Mouse (Mus musculus): Measurements from ENCODE around the gene Taf12. TPM values are rescaled to one million over a fixed set of nuclear protein-coding genes. Genes with fewer than 3 reads are reported as not detected.

The Taf12 gene
- polyA plus RNA-seq, 1 experiment from 2014 or later = 83.0 TPM

DNA sequence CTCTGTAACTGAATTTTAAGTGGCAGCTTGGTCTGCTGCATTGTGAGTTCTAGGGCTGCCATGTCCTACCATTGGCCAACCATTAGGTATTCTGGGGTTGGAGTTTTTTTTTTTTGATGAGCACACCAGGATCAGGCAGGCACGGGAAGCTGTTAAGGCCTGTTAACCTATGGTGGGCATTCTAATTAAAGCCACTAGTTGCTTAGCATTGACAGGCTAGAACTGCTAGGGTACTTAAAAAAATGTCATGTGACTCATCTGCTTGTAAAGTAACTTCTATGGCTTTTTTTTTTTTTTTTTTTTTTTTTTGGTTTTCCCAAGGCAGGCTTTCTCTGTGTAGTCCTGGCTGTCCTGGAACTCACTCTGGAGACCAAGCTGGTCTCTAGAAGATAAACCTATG, 37.0 kb downstream of the Taf12 start:
- DNase-seq (ENCODE audit: low spot score) = no peak

- DNase-seq (ENCODE audit: low spot score) = no peak
Measured at GRCm38 (mm10) chr4:132311801-132312200, 37.6 kb downstream of the Taf12 start.

GRCm38 (mm10) chr4:132312627-132313026, 38.5 kb downstream of the Taf12 start:
- DNase-seq (ENCODE audit: low spot score) = no peak

- DNase-seq (ENCODE audit: low spot score) = no peak
Measured at GRCm38 (mm10) chr4:132315711-132316110, 41.5 kb downstream of the Taf12 start.

DNA sequence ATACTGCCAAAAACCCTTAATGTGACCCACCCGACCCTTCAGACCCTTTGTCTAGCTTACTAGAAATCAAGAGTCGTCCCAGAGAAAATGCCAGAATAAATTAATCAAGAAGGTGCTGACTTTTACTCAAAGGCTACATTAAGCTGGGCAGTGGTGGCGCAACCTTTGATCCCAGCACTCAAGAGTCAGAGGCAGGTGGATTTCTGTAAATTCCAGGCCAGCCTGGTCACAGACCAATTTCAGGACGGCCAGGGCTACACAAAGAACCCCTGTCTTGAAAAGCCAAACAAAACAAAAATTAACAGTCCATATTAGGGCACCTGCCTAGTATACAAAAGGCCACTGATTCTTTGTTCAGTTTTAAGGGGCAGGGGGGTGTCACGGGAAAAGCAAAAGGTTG, 52.3 kb downstream of the Taf12 start:
- DNase-seq (ENCODE audit: low spot score) = no peak

DNA sequence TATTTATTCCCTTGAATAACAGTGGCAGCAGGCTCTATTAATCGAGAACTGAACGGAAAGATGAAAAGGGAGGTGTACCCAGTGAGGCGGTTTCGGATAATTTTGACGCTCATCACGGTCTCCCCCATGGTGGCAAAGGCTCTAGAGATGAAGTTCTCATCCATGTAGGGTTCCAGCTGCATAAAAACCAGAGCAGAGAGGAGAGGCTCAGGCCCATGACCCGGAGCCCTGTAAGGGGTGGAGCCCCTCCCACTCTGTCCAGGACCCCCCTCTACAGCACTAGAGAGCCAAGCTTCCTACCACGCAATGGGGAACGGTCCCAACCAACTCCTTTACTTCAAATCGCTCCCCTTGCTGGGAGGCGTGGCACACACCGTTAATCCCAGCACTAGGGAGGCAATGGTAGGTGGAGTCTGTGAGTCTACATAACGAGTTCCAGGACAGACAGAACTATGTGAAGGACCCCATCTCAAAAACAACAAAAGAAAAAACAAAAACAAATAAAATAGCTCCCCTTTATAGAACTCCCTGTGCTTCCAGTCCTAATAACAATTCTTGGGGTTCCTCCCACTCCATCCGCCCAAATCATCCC, 54.3 kb downstream of the Taf12 start:
- DNase-seq (ENCODE audit: low spot score) = no peak

GRCm38 (mm10) chr4:132329115-132329834, 55.1 kb downstream of the Taf12 start, which contains the start of gene Trnau1ap:
Gene Trnau1ap, minus strand, starts transcription at chr4:132329538.
- DNase-seq (ENCODE audit: low spot score) = peak; percentile 89

DNA sequence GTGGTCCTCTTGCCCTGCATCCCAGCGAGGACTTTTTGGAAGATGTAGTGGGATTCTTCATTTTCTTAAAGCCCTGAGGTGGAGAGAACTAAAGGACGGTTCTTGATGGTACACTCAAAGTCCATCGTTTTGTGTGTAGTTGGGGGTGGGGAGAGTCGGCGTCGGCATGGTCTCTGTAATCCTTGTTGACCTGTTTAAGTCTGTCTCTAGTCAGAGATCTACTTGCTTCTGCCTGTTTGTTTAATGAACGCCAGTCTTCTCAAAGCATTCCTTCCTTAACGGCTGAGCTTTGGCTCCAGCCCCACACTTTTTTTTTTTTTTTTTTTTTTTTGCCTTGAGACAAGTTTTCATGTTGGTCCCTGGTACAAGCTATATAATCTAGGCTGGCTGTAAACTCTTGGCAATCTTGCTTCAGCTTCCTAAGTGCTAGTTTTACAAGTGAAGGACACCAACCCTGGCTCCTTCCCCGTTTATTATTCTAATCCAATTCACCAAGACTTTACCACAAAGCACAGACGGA, 55.7 kb downstream of the Taf12 start:
- DNase-seq (ENCODE audit: low spot score) = no peak

DNA sequence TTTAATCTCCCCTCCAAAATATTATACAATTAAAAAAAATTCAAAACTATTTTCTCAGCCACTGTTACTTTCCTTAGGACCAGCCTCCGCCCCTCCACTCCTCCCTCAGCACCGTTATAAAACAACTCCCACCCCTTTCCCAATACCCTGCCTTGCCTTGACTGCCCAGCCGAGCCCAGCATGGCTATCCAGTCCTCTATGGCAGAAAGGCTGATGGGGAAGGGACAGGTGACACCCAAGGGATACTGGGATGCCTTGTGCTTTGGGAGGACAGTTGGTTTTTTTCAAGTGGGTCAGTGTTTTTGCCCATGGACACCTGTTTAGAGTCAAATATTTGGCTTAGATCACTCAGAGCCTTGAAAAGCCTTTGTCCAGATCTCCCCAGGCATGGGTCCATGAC, 57.8 kb downstream of the Taf12 start:
- no peak for DNase-seq (ENCODE audit: low spot score)

DNA sequence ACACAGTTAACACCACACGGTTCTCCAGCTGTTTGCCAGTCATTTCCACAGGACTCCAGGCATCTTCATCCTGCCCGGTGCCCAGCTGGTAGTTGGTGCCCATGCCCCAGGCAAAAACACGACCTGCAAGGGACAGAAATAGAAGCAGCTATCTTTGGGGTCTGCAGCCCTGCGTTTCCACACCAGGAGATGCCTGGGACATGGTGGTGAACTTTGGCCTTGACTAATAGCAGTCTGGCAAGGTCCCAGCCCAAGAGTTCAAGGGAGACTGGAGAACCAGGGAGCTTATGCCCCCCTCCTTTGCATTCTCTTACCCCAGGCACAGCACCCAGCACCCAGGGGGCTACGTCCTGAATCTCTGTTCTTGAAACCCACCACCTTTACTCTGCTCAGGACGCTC, 58.7 kb downstream of the Taf12 start:
- no peak for DNase-seq (ENCODE audit: low spot score)

DNA sequence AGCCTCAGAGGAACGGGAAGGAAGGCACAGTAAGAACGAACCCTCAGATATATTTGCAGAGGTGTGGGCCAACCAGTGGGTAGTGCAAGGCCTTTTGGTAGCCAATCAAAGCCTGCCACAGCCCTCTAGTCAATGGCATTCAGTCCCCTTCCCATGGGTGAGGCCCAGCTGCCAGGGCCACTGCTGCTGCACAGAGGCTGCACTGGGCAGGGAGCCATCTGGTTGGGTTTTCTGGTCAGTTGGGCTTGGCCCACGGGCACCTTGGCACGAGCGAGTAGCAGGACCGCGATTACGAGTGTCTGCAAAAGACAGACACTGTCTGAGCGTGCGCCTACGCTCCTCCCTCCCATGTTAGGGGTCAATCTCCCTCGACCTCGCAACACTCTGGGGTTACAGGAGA, 64.8 kb downstream of the Taf12 start:
- no peak for DNase-seq (ENCODE audit: low spot score)

GRCm38 (mm10) chr4:132341451-132341850, 67.3 kb downstream of the Taf12 start:
- DNase-seq (ENCODE audit: low spot score) = no peak

- DNase-seq (ENCODE audit: low spot score) = no peak
Measured at GRCm38 (mm10) chr4:132344403-132345134, 70.4 kb downstream of the Taf12 start.

Other genes starting within 250 kb of the Taf12 start
- 0.05 and 0.08 TPM in 2 replicates for gene Gm10300, start 199.7 kb upstream of the Taf12 start, polyA plus RNA-seq (2015; fragmentation: Nextera tagmentation; extraction: Ambion mirVana)
- 47.5 and 52.0 TPM in 2 replicates for gene Epb41, start 199.1 kb upstream of the Taf12 start, polyA plus RNA-seq (2015; fragmentation: Nextera tagmentation; extraction: Ambion mirVana)
- gene Oprd1, start 129.9 kb upstream of the Taf12 start, polyA plus RNA-seq (2015; fragmentation: Nextera tagmentation; extraction: Ambion mirVana) = 0.08 and 0.22 TPM in 2 replicates
- 126 TPM in 2 replicates for gene Ythdf2, start 62.1 kb upstream of the Taf12 start, polyA plus RNA-seq (2015; fragmentation: Nextera tagmentation; extraction: Ambion mirVana)
- 32.8 and 43.6 TPM in 2 replicates for gene Gmeb1, start 12.8 kb upstream of the Taf12 start, polyA plus RNA-seq (2015; fragmentation: Nextera tagmentation; extraction: Ambion mirVana)
- 10.8 and 11.9 TPM in 2 replicates for gene Rab42, start 29.0 kb downstream of the Taf12 start, polyA plus RNA-seq (2015; fragmentation: Nextera tagmentation; extraction: Ambion mirVana)
- gene Trnau1ap, start 55.2 kb downstream of the Taf12 start, polyA plus RNA-seq (2015; fragmentation: Nextera tagmentation; extraction: Ambion mirVana) = 53.2 and 55.1 TPM in 2 replicates
- gene Rcc1, start 79.2 kb downstream of the Taf12 start, polyA plus RNA-seq (2015; fragmentation: Nextera tagmentation; extraction: Ambion mirVana) = 97.8 and 99.5 TPM in 2 replicates
- 7.0 and 7.8 TPM in 2 replicates for gene Phactr4, start 148.1 kb downstream of the Taf12 start, polyA plus RNA-seq (2015; fragmentation: Nextera tagmentation; extraction: Ambion mirVana)
- 30.5 and 31.5 TPM in 2 replicates for gene Med18, start 189.5 kb downstream of the Taf12 start, polyA plus RNA-seq (2015; fragmentation: Nextera tagmentation; extraction: Ambion mirVana)
- 7.3 and 8.0 TPM in 2 replicates for gene Sesn2, start 236.1 kb downstream of the Taf12 start, polyA plus RNA-seq (2015; fragmentation: Nextera tagmentation; extraction: Ambion mirVana)